Mouse (Mus musculus): ENCODE measurements around the gene Gm42791.

DNA sequence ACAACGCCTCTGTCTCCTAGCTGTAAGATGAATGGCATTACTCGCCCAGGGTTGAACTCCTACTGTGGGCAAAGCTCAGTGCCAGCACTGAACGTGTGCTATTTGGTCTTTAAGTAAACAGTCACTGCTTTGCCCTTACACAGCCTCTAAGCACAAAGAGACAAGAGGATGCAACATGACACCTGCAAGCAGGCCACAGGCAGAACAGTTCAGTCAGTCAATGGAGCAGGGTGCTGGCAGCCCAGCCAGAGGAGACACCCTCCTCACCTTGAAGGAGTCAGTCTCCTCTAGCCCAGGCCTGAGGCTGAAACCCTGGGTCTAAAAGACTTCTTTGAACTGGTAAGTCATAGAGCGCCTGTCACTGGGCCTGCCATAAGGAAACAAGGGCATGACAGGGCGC is 76.9 kb downstream of the Gm42791 start:
- TF ChIP-seq CTCF (IDR thresholded peaks at IDR 0.05; ENCODE audit: control insufficient read depth, insufficient read depth, low read length): no peak
- TF ChIP-seq POLR2A (IDR thresholded peaks at IDR 0.05; ENCODE audit: borderline replicate concordance, control insufficient read depth, low read depth, low read length): no peak

Data from bone marrow, adult 2 months (tissue).